Mouse (Mus musculus): ENCODE results near the gene Snd1.

DNA sequence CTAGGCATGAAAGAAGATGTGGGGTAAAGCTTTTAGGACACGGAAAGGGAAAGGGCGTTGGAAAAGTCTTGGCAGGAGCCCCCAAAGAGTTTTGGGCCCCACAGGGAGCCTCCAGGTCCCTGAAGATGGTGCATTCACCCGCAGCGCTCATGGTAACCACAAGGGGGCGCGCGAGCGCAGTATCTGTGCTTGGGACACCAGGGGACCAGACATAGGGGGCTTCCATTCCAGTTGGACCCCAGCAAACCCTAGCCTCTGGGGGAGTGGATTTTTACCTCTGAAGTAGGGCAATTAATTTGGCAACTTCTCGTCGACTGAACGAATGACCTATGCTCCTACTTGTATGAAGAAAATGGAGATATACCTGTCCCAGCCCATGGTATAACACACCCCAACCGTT, 474.3 kb downstream of the Snd1 start:
- no peak for TF ChIP-seq POLR2A (IDR thresholded peaks at IDR 0.05; ENCODE audit: low read depth, low read length)
- TF ChIP-seq CTCF (IDR thresholded peaks at IDR 0.05; ENCODE audit: borderline replicate concordance, insufficient read depth, low read length), result peak; percentile 70

Data from embryonic fibroblast, embryonic 13.5 days (primary cell).